Mouse (Mus musculus): Measurements from ENCODE around the gene Svip.

Gene Svip

DNA sequence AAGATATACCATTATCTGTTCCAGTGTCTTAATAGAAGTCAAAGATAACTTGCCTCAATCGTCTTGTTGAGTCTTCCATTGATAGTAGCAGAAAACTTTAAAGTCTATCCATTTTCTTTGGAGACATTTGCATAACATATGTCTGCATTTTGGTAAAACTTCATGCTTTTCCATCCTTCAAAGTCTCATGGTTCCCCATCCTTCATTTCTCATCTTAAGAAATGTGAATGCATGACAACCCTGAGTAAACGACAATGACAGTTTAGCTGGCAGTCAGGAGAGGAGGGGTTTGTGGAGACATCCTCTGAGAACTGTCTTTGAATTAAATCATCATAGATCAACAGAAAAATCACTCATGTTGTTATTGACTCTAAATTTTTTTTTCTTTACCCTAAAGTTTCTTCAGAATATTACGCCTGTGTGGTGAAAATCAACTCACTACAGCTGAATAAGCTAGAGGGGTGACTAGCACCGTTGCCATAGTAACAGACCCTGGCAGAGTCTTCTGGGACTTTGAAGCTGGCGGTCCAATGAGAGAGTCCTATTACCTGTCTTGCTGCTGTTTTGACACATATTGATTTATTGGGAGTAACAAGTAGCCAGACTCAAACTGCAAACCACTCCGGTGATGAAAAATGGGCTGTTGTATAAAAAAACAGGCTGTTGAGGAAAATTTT lies 45.0 kb downstream of the Svip start:
- no peak for DNase-seq

DNA sequence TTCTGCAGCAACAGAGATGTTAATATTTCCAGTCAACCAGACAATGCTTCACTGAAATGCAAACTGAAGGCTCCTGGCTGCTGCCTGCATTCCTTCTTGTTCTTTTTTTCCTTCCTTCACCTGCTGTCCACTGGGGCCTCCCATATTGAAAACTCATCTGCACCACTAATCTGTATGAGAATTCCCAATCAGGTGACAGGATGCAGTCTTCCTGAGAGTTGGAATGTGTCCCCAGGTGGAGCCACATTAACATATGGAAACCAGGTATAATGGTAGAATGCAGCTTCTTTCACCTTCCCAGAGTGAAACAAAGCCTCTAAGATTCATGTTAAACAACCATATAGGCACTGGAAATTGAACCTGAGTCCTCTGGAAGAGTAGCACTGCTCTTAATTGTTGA lies 48.1 kb downstream of the Svip start:
- DNase-seq = no peak

GRCm38 (mm10) chr7:51955424-51956041 lies 50.3 kb downstream of the Svip start:
- no peak for DNase-seq
